Mouse (Mus musculus) layer of hippocampus, adult 9-10 months (tissue): ENCODE measurements around the gene Tmem185b.

ENCODE experiments used
- DNase-seq: peaks from one replicate; pipeline ENCODE4 v3.0.0; 2022; ENCODE audit warnings: low spot score

The Tmem185b gene

DNA sequence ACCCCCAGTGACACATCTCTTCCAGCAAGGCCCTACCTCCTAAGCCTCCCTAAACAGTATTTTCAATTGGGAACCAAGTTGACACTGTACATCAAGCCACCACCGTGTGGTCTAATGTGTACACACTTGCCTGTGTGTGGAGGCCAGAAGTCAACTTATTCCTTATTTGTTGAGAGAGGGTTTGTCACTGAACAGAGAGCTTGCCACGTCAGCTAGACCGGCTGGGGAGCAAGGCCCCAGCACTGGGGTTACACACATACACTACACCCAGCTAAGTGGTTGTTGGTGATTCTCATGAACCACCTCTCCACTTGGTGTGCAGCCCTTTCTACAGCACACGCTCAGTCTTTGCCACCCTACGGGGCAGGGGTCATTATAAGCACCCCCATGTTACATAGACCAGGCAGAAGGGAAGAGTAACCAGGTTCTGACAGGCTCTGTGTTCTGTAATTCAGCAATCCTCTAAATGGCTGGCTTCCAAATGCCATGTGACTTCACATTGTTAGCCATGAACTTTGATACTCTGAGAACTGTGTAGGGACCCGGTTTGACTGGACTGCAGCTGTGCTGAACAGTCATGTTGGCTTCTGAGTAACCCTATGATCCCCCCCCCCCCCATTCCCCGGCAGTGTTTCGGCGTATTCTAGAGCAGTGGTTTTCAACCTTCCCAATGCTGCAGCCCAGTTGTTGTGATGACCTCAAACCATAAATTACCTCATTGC lies 15.0 kb downstream of the Tmem185b start:
- DNase-seq: no peak

DNA sequence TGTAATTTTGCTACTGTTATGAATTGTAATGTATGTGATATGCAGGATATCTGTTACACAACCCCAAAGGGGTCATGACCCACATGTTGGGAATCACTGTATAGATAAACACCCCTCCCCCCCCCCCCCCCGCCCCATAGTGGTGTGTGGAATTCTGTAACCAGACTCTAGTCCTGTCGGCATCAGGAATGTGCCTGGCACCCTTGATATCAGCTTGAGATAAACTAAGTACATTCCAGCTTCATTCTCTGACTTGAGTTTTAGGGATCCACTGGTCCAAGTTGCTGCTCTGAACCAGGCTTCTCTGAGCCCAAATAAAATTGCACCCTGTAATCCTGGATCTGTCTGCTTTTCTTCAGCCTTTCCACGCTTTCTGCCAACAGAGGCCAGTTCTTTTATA lies 15.6 kb downstream of the Tmem185b start:
- no peak for DNase-seq

DNA sequence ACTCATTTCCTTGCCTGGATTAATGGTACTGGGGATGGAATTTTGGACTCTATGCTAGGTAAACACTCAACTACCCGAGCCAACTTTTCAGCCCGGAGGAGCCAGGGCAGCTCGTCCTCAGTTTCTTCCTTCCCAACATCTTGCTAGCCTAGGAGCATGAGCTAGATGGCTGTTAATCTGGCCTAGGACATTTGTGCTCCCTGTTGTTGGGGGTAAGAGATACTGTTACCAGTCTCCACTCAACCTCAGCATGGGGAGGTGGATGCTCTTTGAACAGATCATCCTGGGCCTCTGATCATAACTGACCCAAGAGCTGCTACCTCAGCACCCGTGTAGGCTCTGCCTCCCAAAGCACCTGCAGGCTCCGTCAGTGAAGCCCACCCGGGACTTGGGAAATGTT lies 17.4 kb downstream of the Tmem185b start:
- DNase-seq: no peak

DNA sequence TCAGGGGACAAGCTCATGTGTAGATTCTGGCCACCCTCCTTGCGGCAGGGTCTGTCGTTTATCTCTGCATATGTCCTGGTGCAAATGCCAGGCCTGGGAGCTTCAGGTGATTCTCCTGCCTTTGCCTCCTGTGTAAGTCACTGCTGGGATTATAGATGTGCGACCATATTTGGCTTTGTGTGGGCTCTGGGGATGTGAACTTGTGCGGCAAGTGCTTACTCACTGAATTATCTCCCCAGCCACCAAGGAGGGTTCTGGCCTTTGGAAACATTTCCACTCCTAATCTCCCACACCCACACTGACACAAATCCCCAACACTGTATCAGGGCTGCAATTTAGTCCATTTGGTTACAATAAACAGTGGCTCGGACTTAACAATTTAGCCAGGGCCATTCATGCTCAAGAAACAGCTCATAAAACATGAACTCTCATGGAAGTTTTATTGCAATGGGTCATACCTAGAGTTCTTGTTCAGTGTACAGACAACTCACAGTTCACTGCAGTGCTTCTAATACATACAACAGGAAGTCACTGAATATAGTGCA lies 18.7 kb downstream of the Tmem185b start:
- no peak for DNase-seq

DNA sequence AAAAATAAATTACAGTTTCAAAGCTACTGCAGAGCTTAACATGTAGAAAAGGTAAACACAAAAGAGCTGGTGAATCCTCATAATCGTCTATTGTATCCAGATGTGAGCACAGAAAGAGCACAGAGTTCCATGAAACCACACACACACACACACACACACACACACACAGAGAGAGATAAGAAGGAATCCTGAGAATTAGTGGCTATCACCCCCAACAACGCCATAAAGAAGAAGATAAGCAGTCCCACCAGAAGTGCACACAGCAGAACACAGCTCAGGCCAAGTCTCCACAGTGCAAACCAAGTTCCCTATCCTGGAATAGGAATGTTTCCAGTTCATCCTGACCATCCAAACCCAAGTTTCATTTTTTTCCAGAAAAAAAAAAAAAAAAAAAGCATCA lies 19.2 kb downstream of the Tmem185b start:
- DNase-seq: no peak

DNA sequence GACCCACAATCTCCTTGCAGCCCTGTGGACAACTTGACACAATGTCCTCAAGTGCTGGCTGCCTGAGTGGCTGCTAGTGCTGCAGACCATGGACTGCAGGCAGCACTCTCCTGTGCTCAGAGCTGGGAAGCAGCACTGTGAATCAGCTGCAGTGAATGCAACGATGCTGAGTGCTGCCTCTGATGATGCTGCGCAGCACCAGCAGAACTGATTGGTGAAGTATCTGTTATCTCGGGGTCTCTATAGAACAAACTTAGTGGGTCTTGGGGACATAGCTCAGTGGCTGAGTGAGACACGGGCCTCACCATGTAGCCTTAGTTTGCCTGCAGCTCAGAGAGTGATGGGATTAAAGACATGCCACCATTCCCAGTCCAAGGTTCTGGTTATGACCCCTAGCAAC lies 19.7 kb downstream of the Tmem185b start:
- no peak for DNase-seq

DNA sequence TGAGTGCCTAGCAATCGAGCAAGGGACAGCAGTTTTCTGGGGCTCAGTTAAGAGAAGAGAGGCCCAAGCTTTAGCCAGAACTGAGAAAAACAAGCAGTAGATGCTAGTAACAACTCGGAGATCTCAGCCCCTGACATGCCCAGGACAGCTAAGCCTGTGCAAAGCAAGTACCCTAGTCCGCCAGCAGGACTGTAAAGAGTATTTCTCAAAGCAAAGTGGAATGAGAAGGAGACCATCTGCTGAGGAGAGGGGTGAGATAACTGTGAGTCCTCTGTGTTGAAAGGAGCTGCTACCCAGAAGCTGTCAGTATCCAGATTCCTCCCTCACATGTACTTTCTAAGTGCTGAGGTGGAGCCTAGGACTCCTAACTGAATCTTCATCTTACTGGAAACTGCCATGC lies 20.5 kb downstream of the Tmem185b start:
- DNase-seq: no peak

DNA sequence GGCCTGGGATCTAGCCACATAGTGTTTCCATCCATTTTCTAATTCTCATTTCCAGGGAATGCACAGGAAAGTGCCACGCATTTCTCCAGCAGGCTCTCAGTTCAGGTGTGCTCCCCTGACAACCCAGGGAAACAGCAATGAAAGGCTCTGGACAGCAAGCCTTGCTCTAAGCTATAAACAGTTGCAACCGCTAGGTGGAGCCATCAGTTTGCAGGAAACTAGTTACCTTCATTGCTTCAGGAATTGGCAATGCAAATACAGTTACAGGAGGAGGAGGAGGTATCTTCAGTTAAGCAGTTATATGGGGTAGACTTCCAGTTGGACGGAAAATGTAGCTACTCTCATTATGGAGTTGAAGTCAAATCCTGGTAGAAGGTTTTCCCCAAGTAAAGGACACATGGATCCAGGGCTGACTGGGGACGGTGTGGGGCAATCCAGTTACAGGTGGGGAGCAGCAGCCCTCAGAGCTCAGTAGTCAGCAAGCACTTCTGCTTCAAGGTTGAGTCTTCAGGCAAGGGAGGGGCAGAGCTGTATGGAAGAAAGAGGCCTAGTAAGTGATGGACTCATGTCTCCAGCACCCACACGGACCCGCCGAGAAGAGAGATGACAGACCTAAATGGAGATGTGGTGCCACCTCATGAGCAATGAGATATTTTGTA lies 22.8 kb downstream of the Tmem185b start:
- DNase-seq: peak; percentile 55

DNA sequence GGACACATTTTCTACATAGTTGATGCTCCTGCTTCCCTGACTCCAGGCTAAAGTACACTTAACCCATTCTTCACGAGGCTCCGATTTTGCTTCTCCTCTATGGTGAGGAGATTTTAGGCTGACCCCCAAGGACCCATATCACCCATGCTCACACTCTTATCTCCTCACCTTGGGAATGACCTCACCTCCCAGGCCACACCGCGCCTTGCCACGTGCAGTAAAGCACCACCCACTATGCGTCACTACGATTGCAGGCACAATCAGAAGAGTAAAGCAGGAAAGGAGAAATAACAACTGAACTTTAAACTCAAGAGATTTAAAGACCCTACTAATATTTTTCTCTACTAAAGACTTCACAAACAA lies 23.3 kb downstream of the Tmem185b start:
- DNase-seq: no peak

DNA sequence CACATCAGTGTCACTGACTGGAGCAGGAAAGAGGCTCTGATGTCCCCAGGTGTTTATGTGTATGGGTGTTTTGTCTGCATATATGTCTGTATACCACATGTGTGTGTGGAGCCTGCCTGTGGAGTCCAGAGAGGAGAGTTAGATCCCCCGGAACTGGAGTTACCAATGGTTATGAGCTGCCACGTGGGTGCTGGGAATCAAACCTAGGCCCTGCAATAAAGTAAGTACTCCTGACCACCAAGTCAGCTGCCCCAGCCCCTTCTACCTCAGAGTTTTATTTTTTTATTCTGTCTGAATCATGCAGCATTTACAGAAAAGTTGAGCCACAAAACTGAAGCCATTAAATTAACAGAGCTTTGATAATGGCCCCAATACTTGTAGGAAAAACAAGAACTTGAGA lies 24.1 kb downstream of the Tmem185b start:
- DNase-seq: no peak

DNA sequence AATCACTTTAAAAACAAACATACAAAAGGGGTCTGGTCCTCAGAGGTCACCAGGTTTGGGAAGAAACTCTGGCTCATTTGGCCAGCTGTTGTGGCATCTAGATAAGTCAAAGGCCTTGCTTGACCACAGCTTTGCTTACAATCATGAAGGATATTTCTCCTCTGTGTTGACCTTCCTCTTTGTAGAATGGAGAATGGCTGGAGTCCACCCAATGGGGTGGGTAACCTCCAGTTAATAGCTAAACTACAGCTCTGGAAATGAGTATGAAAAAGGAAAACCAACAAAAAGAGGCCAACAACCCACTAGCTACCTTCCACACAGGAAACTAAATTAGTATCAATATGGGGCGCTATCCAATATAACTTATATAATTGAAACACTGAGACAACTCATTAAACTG lies 25.7 kb downstream of the Tmem185b start:
- no peak for DNase-seq

DNA sequence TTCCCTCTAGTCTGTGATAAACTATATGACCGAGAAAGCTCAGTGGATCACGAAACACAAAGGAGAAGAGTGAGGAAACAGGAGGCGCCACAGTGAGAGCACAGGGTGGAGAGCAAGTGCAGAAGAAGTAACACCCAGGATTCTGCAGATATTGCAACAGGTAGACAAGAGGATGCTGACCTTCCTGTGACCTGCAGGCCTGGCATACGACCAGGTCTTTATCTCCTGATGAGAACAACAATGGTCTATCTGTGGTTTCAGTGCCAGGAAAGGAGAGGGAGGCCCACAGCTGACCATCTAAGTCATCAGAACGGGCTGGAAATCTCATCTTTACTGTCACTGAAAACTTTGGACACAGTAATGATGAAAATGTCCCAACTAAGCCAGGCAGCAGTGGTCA lies 29.7 kb downstream of the Tmem185b start:
- DNase-seq: no peak

DNA sequence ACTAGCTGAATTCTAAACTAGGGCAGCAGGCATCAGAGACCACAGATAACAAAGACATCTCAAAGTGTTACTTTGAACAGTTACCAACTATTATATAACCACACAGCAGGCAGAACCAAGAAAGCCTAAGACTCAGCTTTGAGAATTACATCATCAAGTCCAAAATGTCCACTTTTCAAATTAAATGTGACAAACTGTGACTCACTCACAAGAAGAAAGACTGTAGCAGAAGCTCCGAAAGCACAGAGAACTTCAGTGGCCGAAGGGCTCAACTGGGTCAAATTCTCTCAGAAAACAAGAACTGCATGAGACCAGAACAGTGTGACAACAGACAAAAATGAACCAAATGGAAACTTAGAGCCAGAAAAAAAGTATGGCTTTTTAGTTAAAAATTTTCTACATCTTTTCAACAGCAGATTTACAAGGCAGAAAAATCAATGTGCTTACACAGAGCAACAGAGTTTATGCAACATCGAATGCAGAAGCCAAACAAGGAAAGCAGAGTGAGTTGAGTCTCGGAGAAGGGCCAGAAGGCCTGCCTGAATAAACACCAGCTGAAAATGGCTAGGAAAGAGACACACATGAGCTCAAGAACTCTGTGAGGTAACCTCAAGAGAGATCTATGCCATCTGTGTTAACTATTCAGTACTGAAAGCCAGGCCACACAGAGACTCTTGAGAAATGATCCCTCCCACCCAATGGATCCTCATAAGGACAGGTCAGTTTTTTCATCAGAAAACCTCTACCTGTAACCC lies 31.9 kb downstream of the Tmem185b start:
- DNase-seq: peak; percentile 15

DNA sequence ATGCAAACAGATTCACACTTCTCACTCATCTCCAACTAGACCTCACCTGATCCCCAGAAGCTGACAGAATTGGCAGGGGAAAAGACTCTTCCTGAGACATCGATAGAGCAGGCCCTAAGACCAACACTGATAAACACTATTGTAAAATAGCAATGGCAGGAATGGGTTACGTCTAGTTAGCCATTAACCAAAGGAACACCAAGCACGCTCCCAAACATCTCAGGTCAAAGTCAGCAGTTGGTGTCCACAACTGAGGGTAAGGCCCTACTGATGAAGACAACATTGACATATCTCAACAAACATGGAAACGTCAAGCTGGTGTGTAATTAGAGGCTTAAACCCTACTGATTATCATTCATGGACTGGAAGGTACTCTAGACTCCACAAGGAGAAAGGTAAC lies 39.6 kb downstream of the Tmem185b start:
- no peak for DNase-seq

DNA sequence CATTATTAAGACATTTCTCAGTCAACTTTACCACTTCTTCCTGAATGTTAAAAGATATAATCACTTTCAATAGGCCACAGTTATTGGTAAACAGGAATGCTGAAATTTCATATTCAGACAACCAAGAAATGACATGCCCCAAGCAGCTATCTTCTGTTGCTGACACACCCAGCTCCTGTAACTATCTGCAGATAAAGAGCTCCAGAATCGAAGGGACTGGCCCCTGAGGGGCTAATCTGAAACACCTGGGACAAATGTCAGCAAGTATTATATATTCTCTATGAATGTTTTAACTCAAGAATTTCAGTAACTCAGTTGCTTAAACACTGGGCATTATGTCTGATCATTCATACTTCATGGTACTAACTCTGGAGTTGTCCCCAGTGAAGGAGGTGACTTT lies 44.2 kb downstream of the Tmem185b start:
- DNase-seq: no peak
